Comparison of ENCODE assay signal across 18 mouse cellular contexts in genomic region chr1:71595365-71595764, GRCm38 (mm10).
"Had no signal": no experiment of that assay in that cellular context is flagged by ENCODE, and none has a peak within 500 bp of the region (broad histone marks: within the 10 kb centered on the region; RNA-seq: fewer than 3 reads in every experiment).

No protein-coding gene starts in this region.

- H3K36me3 ChIP-seq: midbrain, embryonic 15.5 days had no signal

- H3K4me2 ChIP-seq: liver, embryonic 13.5 days; liver, embryonic 15.5 days; midbrain, embryonic 11.5 days; midbrain, embryonic 13.5 days; midbrain, embryonic 15.5 days; neural tube, embryonic 13.5 days; neural tube, embryonic 15.5 days had no signal

- H3K27ac ChIP-seq: liver, embryonic 13.5 days; liver, embryonic 15.5 days; midbrain, embryonic 13.5 days; midbrain, embryonic 15.5 days; neural tube, embryonic 13.5 days; neural tube, embryonic 15.5 days had no signal

- H3K4me3 ChIP-seq: liver, embryonic 13.5 days; liver, embryonic 15.5 days; midbrain, embryonic 13.5 days; midbrain, embryonic 15.5 days; neural tube, embryonic 13.5 days; neural tube, embryonic 15.5 days had no signal

- H3K9me3 ChIP-seq: liver, embryonic 13.5 days; liver, embryonic 15.5 days; midbrain, embryonic 13.5 days; midbrain, embryonic 15.5 days; neural tube, embryonic 13.5 days; neural tube, embryonic 15.5 days had no signal

- H3K4me1 ChIP-seq: liver, embryonic 13.5 days; liver, embryonic 15.5 days; midbrain, embryonic 13.5 days; midbrain, embryonic 15.5 days; neural tube, embryonic 13.5 days; neural tube, embryonic 15.5 days had no signal

- H3K9ac ChIP-seq: liver, embryonic 13.5 days; liver, embryonic 15.5 days; midbrain, embryonic 13.5 days; midbrain, embryonic 15.5 days; neural tube, embryonic 13.5 days; neural tube, embryonic 15.5 days had no signal

- DNase-seq: liver, embryonic 13.5 days; lung, adult 18-20 months; lung, postnatal 10 days; lung, postnatal 36 days; retina, postnatal 1 day; right cerebral cortex, adult 18-20 months; right cerebral cortex, postnatal 25 days; right cerebral cortex, postnatal 4 days; spleen, adult 18-20 months; thymus, adult 18-20 months; thymus, postnatal 14 days; thymus, postnatal 36 days had no signal

- H3K27me3 ChIP-seq: liver, embryonic 13.5 days; liver, embryonic 15.5 days; midbrain, embryonic 13.5 days; midbrain, embryonic 15.5 days; neural tube, embryonic 13.5 days; neural tube, embryonic 15.5 days had no signal

- ATAC-seq: midbrain, embryonic 13.5 days; midbrain, embryonic 15.5 days had no signal
